Mouse (Mus musculus): ENCODE measurements around the gene Mapk1. TPM values are rescaled to one million over a fixed set of nuclear protein-coding genes. Genes with fewer than 3 reads are reported as not detected.

The Mapk1 gene
- polyA plus RNA-seq (2012; rRNA removed): 17.2 and 53.8 TPM in 2 replicates

- H3K27me3 ChIP-seq (ENCODE audit: control insufficient read depth, insufficient read depth, low read length): no peaks in the 10 kb centered on the region
- peaks cover 1% of the 10 kb centered on the region; the same call in 1 of the 2 replicates for H3K4me1 ChIP-seq (ENCODE audit: control insufficient read depth, insufficient read depth, insufficient read length, low read length)
- WGBS: under 1% methylated on average over 35 of the region's 35 CpGs
- H3K36me3 ChIP-seq (ENCODE audit: control insufficient read depth, insufficient read depth, low read length): peaks cover 6% of the 10 kb centered on the region
- peak within 1 kb of the TSS; percentile 94 for H3K4me3 ChIP-seq (ENCODE audit: low read depth, low read length)
- H3K27ac ChIP-seq (ENCODE audit: insufficient read depth, low read depth, low read length): peak within 1 kb of the TSS; percentile 88
- TF ChIP-seq CTCF (IDR thresholded peaks at IDR 0.05; ENCODE audit: extremely low read depth, insufficient read length, insufficient replicate concordance, low read depth, low read length) (no peak), POLR2A (IDR thresholded peaks at IDR 0.05; ENCODE audit: low read depth, low read length) (peak; percentile 96)
Measured at GRCm38 (mm10) chr16:16983131-16983533, at the start of gene Mapk1. Mapk1 (plus strand) TSS chr16:16983382.

- H3K4me3 ChIP-seq (ENCODE audit: low read depth, low read length): no peak overlapping the region
- H3K36me3 ChIP-seq (ENCODE audit: control insufficient read depth, insufficient read depth, low read length): no peaks in the 10 kb centered on the region
- H3K27me3 ChIP-seq (ENCODE audit: control insufficient read depth, insufficient read depth, low read length): no peaks in the 10 kb centered on the region
- no peaks in the 10 kb centered on the region for H3K4me1 ChIP-seq (ENCODE audit: control insufficient read depth, insufficient read depth, insufficient read length, low read length)
- TF ChIP-seq POLR2A (IDR thresholded peaks at IDR 0.05; ENCODE audit: low read depth, low read length) (no peak), CTCF (IDR thresholded peaks at IDR 0.05; ENCODE audit: extremely low read depth, insufficient read length, insufficient replicate concordance, low read depth, low read length) (no peak)
- 92% methylated on average over 9 of the region's 9 CpGs for WGBS
- H3K27ac ChIP-seq (ENCODE audit: insufficient read depth, low read depth, low read length): no peak overlapping the region
Measured at GRCm38 (mm10) chr16:16939543-16939942, 43.6 kb upstream of the Mapk1 start.

- TF ChIP-seq CTCF (IDR thresholded peaks at IDR 0.05; ENCODE audit: extremely low read depth, insufficient read length, insufficient replicate concordance, low read depth, low read length): no peak
- TF ChIP-seq POLR2A (IDR thresholded peaks at IDR 0.05; ENCODE audit: low read depth, low read length): no peak
- H3K36me3 ChIP-seq (ENCODE audit: control insufficient read depth, insufficient read depth, low read length): no peaks in the 10 kb centered on the region
- no peak overlapping the region for H3K4me3 ChIP-seq (ENCODE audit: low read depth, low read length)
- 92% methylated on average over 2 of the region's 2 CpGs for WGBS
- H3K27ac ChIP-seq (ENCODE audit: insufficient read depth, low read depth, low read length): no peak overlapping the region
- no peaks in the 10 kb centered on the region for H3K4me1 ChIP-seq (ENCODE audit: control insufficient read depth, insufficient read depth, insufficient read length, low read length)
- H3K27me3 ChIP-seq (ENCODE audit: control insufficient read depth, insufficient read depth, low read length): no peaks in the 10 kb centered on the region
Measured at GRCm38 (mm10) chr16:16941078-16941477, 42.1 kb upstream of the Mapk1 start.

GRCm38 (mm10) chr16:16958575-16958974 lies 24.6 kb upstream of the Mapk1 start:
- Histone ChIP-seq H3K4me1 (ENCODE audit: control insufficient read depth, insufficient read depth, insufficient read length, low read length) (no peaks in the 10 kb centered on the region), H3K36me3 (ENCODE audit: control insufficient read depth, insufficient read depth, low read length) (no peaks in the 10 kb centered on the region), H3K4me3 (ENCODE audit: low read depth, low read length) (no peak overlapping the region), H3K27me3 (ENCODE audit: control insufficient read depth, insufficient read depth, low read length) (no peaks in the 10 kb centered on the region; the same call in 1 of the 2 replicates), H3K27ac (ENCODE audit: insufficient read depth, low read depth, low read length) (no peak overlapping the region)
- WGBS: 19% methylated on average over 3 of the region's 5 CpGs
- TF ChIP-seq POLR2A (IDR thresholded peaks at IDR 0.05; ENCODE audit: low read depth, low read length): no peak
- no peak for TF ChIP-seq CTCF (IDR thresholded peaks at IDR 0.05; ENCODE audit: extremely low read depth, insufficient read length, insufficient replicate concordance, low read depth, low read length)

GRCm38 (mm10) chr16:16959907-16960306 lies 23.3 kb upstream of the Mapk1 start:
- no peaks in the 10 kb centered on the region for H3K36me3 ChIP-seq (ENCODE audit: control insufficient read depth, insufficient read depth, low read length)
- 87% methylated on average over 6 of the region's 6 CpGs for WGBS

GRCm38 (mm10) chr16:16965149-16965548 lies 18.0 kb upstream of the Mapk1 start:
- Histone ChIP-seq H3K27me3 (ENCODE audit: control insufficient read depth, insufficient read depth, low read length) (no peaks in the 10 kb centered on the region), H3K27ac (ENCODE audit: insufficient read depth, low read depth, low read length) (no peak overlapping the region), H3K36me3 (ENCODE audit: control insufficient read depth, insufficient read depth, low read length) (no peaks in the 10 kb centered on the region), H3K4me1 (ENCODE audit: control insufficient read depth, insufficient read depth, insufficient read length, low read length) (no peaks in the 10 kb centered on the region), H3K4me3 (ENCODE audit: low read depth, low read length) (no peak overlapping the region)
- 67% methylated on average over 1 of the region's 1 CpGs for WGBS
- TF ChIP-seq POLR2A (IDR thresholded peaks at IDR 0.05; ENCODE audit: low read depth, low read length): no peak
- no peak for TF ChIP-seq CTCF (IDR thresholded peaks at IDR 0.05; ENCODE audit: extremely low read depth, insufficient read length, insufficient replicate concordance, low read depth, low read length)

More at GRCm38 (mm10) chr16:16959907-16960306, 23.3 kb upstream of the Mapk1 start:
- Histone ChIP-seq H3K27me3 (ENCODE audit: control insufficient read depth, insufficient read depth, low read length) (no peaks in the 10 kb centered on the region; the same call in 1 of the 2 replicates), H3K27ac (ENCODE audit: insufficient read depth, low read depth, low read length) (no peak overlapping the region), H3K4me3 (ENCODE audit: low read depth, low read length) (no peak overlapping the region), H3K4me1 (ENCODE audit: control insufficient read depth, insufficient read depth, insufficient read length, low read length) (no peaks in the 10 kb centered on the region)
- no peak for TF ChIP-seq CTCF (IDR thresholded peaks at IDR 0.05; ENCODE audit: extremely low read depth, insufficient read length, insufficient replicate concordance, low read depth, low read length)
- no peak for TF ChIP-seq POLR2A (IDR thresholded peaks at IDR 0.05; ENCODE audit: low read depth, low read length)

GRCm38 (mm10) chr16:16966290-16966689 lies 16.9 kb upstream of the Mapk1 start:
- TF ChIP-seq POLR2A (IDR thresholded peaks at IDR 0.05; ENCODE audit: low read depth, low read length) (no peak), CTCF (IDR thresholded peaks at IDR 0.05; ENCODE audit: extremely low read depth, insufficient read length, insufficient replicate concordance, low read depth, low read length) (no peak)
- Histone ChIP-seq H3K36me3 (ENCODE audit: control insufficient read depth, insufficient read depth, low read length) (no peaks in the 10 kb centered on the region), H3K4me3 (ENCODE audit: low read depth, low read length) (no peak overlapping the region), H3K27ac (ENCODE audit: insufficient read depth, low read depth, low read length) (no peak overlapping the region), H3K4me1 (ENCODE audit: control insufficient read depth, insufficient read depth, insufficient read length, low read length) (no peaks in the 10 kb centered on the region), H3K27me3 (ENCODE audit: control insufficient read depth, insufficient read depth, low read length) (no peaks in the 10 kb centered on the region)

All from small intestine, adult 2 months (tissue).